Mouse (Mus musculus) C2C12 (cell line): ENCODE results near the gene Ets1. TPM values are rescaled to one million over a fixed set of nuclear protein-coding genes. Genes with fewer than 3 reads are reported as not detected.

Experiments
- H3K27me3 ChIP-seq: one replicate; pipeline ENCODE4 v1.6.1; 2011; ENCODE audit not compliant: control insufficient read depth, insufficient read depth, insufficient read length
- H3K36me3 ChIP-seq: one replicate; pipeline ENCODE4 v1.6.1; 2011; ENCODE audit not compliant: control insufficient read depth, insufficient read depth
- H3K4me3 ChIP-seq: one replicate; pipeline ENCODE4 v1.5.1; 2011; ENCODE audit warnings: mild to moderate bottlenecking, control low read depth; ENCODE audit not compliant: poor library complexity, insufficient read depth, severe bottlenecking
- H3K79me2 ChIP-seq: one replicate; pipeline ENCODE4 v1.6.1; 2011; ENCODE audit not compliant: control insufficient read depth, insufficient read depth
- H3K79me3 ChIP-seq: one replicate; pipeline ENCODE4 v1.6.1; 2011; ENCODE audit warnings: low read depth, control low read depth
- H3ac ChIP-seq: one replicate; pipeline ENCODE3; 2011; ENCODE audit warnings: low read depth; ENCODE audit not compliant: control insufficient read depth, insufficient read length
- CEBPB ChIP-seq: IDR thresholded peaks from one replicate; pipeline ENCODE4 v1.6.1; 2011; ENCODE audit warnings: low read depth, mild to moderate bottlenecking, control low read depth, moderate library complexity
- CTCF ChIP-seq: IDR thresholded peaks from one replicate; pipeline ENCODE4 v1.5.1; 2011; ENCODE audit not compliant: control insufficient read depth, insufficient read depth, insufficient read length
- FOSL1 ChIP-seq: IDR thresholded peaks from one replicate; pipeline ENCODE4 v1.8.0; 2011; ENCODE audit warnings: mild to moderate bottlenecking, low read length; ENCODE audit not compliant: poor library complexity, insufficient read depth, severe bottlenecking
- MAX ChIP-seq: IDR thresholded peaks from one replicate; pipeline ENCODE4 v1.6.1; 2011; ENCODE audit warnings: mild to moderate bottlenecking, control low read depth
- MYOD1 ChIP-seq: IDR thresholded peaks from one replicate; pipeline ENCODE4 v1.6.1; 2011; ENCODE audit warnings: low read depth; ENCODE audit not compliant: control insufficient read depth, insufficient read length
- MYOG ChIP-seq: IDR thresholded peaks from one replicate; pipeline ENCODE4 v1.6.1; 2011; ENCODE audit not compliant: control insufficient read depth, insufficient read length; ENCODE audit errors: extremely low read depth
- USF1 ChIP-seq: IDR thresholded peaks from one replicate; pipeline ENCODE4 v1.6.1; 2011; ENCODE audit warnings: low read depth, mild to moderate bottlenecking, control low read depth, moderate library complexity
- polyA plus RNA-seq: library from polyadenylated mRNA; unstranded; fragments of >200 nt; fragmentation: generic; extraction: Trizol; gene quantifications from one replicate; pipeline ENCODE4 v1.2.1, GENCODE M21; 2012; ENCODE audit warnings: missing spikeins

Ets1 gene
- polyA plus RNA-seq, 1 experiment, result 9.4 TPM

- Histone ChIP-seq H3K79me3 (no peaks in the 10 kb centered on the region), H3K27me3 (no peaks in the 10 kb centered on the region), H3K79me2 (no peaks in the 10 kb centered on the region), H3ac (no peak overlapping the region), H3K4me3 (no peak overlapping the region), H3K36me3 (no peaks in the 10 kb centered on the region)
- TF ChIP-seq MYOG (no peak), CEBPB (no peak)
Measured at GRCm38 (mm10) chr9:32644981-32645380, 9.0 kb downstream of the Ets1 start.

- no peak overlapping the region for H3ac ChIP-seq
- no peaks in the 10 kb centered on the region for H3K27me3 ChIP-seq
- no peak overlapping the region for H3K4me3 ChIP-seq
- TF ChIP-seq MAX (no peak), MYOD1 (no peak), USF1 (no peak), MYOG (no peak), FOSL1 (no peak), CEBPB (no peak), CTCF (no peak)
- no peaks in the 10 kb centered on the region for H3K36me3 ChIP-seq
- no peaks in the 10 kb centered on the region for H3K79me2 ChIP-seq
- H3K79me3 ChIP-seq, result no peaks in the 10 kb centered on the region
Measured at GRCm38 (mm10) chr9:32645475-32645874, 9.5 kb downstream of the Ets1 start.

DNA sequence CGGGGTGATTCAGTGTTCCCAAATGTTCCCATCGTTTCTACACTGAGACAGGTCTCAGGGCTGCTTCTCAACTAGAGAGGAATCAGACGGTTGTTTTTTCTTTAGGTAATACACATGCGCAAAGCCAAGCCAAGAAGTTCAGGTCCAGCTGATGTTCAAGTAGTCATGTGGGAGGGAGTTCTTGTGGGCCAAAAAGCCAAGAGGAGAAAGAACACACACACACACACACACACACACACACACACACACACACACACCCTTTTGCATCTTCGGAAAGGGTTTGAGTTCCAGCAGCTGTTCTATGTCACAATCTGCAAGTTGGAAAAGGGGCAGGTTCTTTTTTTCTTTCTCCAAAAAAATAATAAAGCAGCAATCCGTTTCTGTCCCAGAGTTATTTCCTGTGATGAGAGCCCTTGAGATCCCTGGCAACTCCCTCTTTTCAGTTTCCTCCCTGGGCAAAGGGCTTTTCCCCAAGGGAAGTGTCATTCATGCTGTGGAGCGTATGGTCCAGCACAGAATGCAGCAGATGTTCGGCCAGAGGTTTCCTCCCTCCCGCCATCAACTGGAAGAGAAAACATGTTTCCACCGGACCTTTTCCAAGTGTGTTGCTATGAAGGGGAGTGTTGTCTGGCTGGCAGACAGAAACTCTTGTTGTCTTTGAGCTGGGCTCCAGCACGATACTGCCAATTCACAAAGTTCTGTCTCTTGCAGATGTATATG is 10.7 kb downstream of the Ets1 start:
- no peaks in the 10 kb centered on the region for H3K27me3 ChIP-seq
- H3K36me3 ChIP-seq, result no peaks in the 10 kb centered on the region
- H3K79me2 ChIP-seq, result no peaks in the 10 kb centered on the region
- TF ChIP-seq USF1, result no peak
- TF ChIP-seq MAX, result no peak
- TF ChIP-seq FOSL1, result no peak
- no peak for TF ChIP-seq MYOD1
- TF ChIP-seq CTCF, result no peak
- H3ac ChIP-seq, result no peak overlapping the region
- no peak overlapping the region for H3K4me3 ChIP-seq
- no peaks in the 10 kb centered on the region for H3K79me3 ChIP-seq

- no peaks in the 10 kb centered on the region for H3K79me2 ChIP-seq
- H3K27me3 ChIP-seq, result no peaks in the 10 kb centered on the region
- H3K4me3 ChIP-seq, result no peak overlapping the region
- no peak for TF ChIP-seq MYOD1
- no peak for TF ChIP-seq CTCF
- TF ChIP-seq USF1, result no peak
- no peak for TF ChIP-seq FOSL1
- no peak for TF ChIP-seq MYOG
- TF ChIP-seq MAX, result no peak
- TF ChIP-seq CEBPB, result no peak
- H3K79me3 ChIP-seq, result no peaks in the 10 kb centered on the region
- no peaks in the 10 kb centered on the region for H3K36me3 ChIP-seq
- H3ac ChIP-seq, result no peak overlapping the region
Measured at GRCm38 (mm10) chr9:32647506-32648250, 11.7 kb downstream of the Ets1 start.

- no peaks in the 10 kb centered on the region for H3K79me3 ChIP-seq
- no peaks in the 10 kb centered on the region for H3K36me3 ChIP-seq
- no peak for TF ChIP-seq MYOD1
- TF ChIP-seq MAX, result no peak
- TF ChIP-seq FOSL1, result no peak
- no peak for TF ChIP-seq USF1
- no peak for TF ChIP-seq CTCF
- no peak for TF ChIP-seq CEBPB
- TF ChIP-seq MYOG, result no peak
- no peaks in the 10 kb centered on the region for H3K79me2 ChIP-seq
- H3K27me3 ChIP-seq, result no peaks in the 10 kb centered on the region
- H3K4me3 ChIP-seq, result no peak overlapping the region
- H3ac ChIP-seq, result no peak overlapping the region
Measured at GRCm38 (mm10) chr9:32648286-32648685, 12.3 kb downstream of the Ets1 start.

GRCm38 (mm10) chr9:32650738-32651137 is 14.7 kb downstream of the Ets1 start:
- Histone ChIP-seq H3K27me3 (no peaks in the 10 kb centered on the region), H3K36me3 (no peaks in the 10 kb centered on the region), H3K4me3 (no peak overlapping the region), H3K79me2 (no peaks in the 10 kb centered on the region), H3K79me3 (no peaks in the 10 kb centered on the region), H3ac (no peak overlapping the region)
- TF ChIP-seq MYOG (no peak), CTCF (no peak), USF1 (no peak), MYOD1 (no peak), CEBPB (no peak)
